Mouse (Mus musculus) hindbrain, embryonic 12.5 days (tissue): ENCODE measurements around the gene Zfp964. TPM values are rescaled to one million over a fixed set of nuclear protein-coding genes. Genes with fewer than 3 reads are reported as not detected.

Experiments
- polyA plus RNA-seq: library from polyadenylated mRNA; unstranded; fragments of >200 nt; fragmentation: Nextera tagmentation; extraction: Ambion mirVana; gene quantifications from 2 replicates; pipeline ENCODE4 v1.2.1, GENCODE M21; 2016

Zfp964 gene
- polyA plus RNA-seq, 1 experiment from 2014 or later = 3.5 TPM

Other genes starting within 250 kb of the Zfp964 start
- not detected in 2 replicates for gene Gm9495, start 200.9 kb upstream of the Zfp964 start, polyA plus RNA-seq
- 0.10 TPM in 1 of 2 replicates, not detected in the other for gene Gm7697, start 131.5 kb upstream of the Zfp964 start, polyA plus RNA-seq
- gene Zfp868, start 28.9 kb upstream of the Zfp964 start, polyA plus RNA-seq = 37.9 and 40.2 TPM in 2 replicates
- 28.5 and 31.6 TPM in 2 replicates for gene Zfp869, start 56.2 kb downstream of the Zfp964 start, polyA plus RNA-seq
- 6.6 and 7.3 TPM in 2 replicates for gene Zfp963, start 95.5 kb downstream of the Zfp964 start, polyA plus RNA-seq
- 1.2 TPM in 1 of 2 replicates, not detected in the other for gene Gm20422, start 120.4 kb downstream of the Zfp964 start, polyA plus RNA-seq
- 55.7 and 55.9 TPM in 2 replicates for gene Atp13a1, start 136.7 kb downstream of the Zfp964 start, polyA plus RNA-seq
- gene Zfp866, start 136.7 kb downstream of the Zfp964 start, polyA plus RNA-seq = 42.7 and 42.8 TPM in 2 replicates
- 17.9 and 23.3 TPM in 2 replicates for gene Gmip, start 154.2 kb downstream of the Zfp964 start, polyA plus RNA-seq
- 0.57 and 0.70 TPM in 2 replicates for gene Lpar2, start 167.9 kb downstream of the Zfp964 start, polyA plus RNA-seq
- gene Pbx4, start 178.0 kb downstream of the Zfp964 start, polyA plus RNA-seq = 36.4 and 39.0 TPM in 2 replicates
- gene Cilp2, start 233.2 kb downstream of the Zfp964 start, polyA plus RNA-seq = 1.2 and 1.5 TPM in 2 replicates
- 4.1 and 4.7 TPM in 2 replicates for gene Tssk6, start 247.7 kb downstream of the Zfp964 start, polyA plus RNA-seq
- gene Ndufa13, start 248.1 kb downstream of the Zfp964 start, polyA plus RNA-seq = 160 and 167 TPM in 2 replicates
- 10.1 and 12.4 TPM in 2 replicates for gene Yjefn3, start 248.2 kb downstream of the Zfp964 start, polyA plus RNA-seq